Mouse (Mus musculus) thymus, postnatal 4 days (tissue): ENCODE results near the gene Anapc4.

ENCODE experiments used
- DNase-seq: peaks from one replicate; pipeline ENCODE4 v3.0.0; 2021

The Anapc4 gene

DNA sequence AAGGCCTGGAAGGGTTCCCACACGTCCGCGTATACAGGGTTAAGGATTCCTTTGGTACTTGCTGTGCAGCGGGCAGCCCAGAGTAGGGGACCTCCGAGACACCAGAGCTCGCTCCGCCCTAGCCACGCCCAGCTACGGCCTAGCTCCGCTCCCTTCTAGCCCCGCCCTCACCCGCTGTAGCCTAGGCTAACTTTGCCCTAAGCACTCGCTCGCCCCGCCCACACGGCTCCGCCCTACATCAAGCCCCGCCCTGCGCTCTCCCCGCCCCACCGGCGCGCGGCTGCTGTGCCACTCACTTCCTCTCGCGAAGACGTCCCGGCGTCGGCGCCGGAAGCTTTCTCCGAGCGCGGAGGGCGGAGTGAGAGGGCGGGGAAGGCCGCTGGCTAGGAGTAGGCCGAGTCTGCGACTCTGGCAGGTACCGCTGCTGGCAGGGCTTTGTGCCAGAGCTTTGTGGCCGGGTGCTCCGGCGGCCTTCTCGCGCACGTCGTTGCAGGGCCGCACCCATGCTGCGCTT, at the start of gene Anapc4:
Gene Anapc4 (plus strand): TSS at position 252 of the 514 bp plus-strand sequence.
- DNase-seq, result peak; percentile 100

DNA sequence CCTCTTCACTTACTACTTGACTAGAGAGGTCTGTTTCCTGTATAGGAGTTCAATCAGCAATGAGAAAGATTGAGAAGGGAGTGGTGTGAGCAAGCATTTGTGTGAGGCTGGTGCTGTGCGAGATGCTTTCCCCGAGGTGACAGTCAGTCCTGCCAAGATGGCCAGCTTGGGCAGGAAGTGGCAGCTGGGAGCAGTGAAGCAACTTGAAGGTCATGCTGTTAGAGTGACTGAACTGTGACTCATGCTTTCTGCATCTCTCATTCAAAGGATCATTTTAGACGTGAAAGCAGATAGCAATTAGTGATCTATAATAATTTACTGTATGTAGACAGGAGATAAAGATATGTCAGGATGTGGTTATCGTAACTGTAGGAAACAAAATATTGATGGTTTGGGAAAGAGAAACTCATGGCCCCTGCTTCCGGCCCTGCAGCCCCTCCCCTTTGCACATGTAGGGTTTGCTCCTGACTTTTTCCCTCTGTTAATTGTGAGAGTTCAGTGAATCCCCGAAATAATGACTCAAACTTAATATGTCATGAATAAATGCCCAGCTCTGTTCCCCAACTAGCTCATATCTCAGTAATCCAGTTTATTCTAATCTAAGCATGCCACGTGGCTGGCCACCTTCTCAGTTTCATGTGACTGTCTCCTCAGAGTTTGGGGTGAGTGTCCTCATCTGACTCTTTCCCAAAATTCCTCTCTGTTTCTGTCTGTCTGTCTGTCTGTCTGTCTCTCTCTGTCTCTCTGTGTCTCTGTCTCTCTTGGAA, 47.1 kb upstream of the Anapc4 start:
- no peak for DNase-seq

DNA sequence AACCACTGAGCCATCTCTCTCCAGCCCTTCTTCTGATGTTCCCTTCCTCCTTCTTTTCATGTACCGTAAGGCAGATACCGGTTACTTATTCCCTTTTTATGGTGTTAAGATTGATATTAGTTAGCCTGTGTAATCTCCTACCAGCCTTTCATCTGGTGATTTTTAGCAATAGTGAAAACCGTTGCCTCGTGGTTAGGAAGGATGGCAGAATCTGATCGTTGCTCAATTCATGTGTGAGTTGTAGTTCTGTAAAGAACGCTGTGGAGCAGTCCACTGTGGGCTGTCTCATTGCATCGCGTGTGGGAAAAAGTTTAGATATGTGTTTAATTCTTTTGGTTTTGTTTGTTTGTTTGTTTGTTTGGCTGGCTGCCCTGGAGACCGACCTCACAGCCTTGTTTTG, 40.6 kb upstream of the Anapc4 start:
- no peak for DNase-seq

DNA sequence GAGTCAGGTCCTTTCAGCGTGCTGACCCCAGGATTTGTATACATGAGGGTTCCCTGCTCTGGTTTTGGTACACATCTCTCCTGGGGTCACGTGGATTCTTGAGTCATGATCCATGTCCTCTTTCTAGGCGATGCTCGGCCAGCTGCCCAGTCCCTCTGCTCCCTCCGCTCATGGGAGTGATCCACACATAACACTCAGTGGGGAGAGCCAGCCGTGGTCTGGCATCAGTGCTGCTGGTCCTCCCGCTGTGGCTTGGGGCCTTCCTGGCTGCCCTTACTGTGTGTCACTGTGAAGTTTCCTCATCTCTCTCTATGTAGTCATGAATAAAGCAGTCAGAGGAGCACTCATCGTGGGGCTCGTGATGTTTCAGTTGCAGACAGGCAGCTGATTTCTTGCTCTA, 39.7 kb upstream of the Anapc4 start:
- no peak for DNase-seq

DNA sequence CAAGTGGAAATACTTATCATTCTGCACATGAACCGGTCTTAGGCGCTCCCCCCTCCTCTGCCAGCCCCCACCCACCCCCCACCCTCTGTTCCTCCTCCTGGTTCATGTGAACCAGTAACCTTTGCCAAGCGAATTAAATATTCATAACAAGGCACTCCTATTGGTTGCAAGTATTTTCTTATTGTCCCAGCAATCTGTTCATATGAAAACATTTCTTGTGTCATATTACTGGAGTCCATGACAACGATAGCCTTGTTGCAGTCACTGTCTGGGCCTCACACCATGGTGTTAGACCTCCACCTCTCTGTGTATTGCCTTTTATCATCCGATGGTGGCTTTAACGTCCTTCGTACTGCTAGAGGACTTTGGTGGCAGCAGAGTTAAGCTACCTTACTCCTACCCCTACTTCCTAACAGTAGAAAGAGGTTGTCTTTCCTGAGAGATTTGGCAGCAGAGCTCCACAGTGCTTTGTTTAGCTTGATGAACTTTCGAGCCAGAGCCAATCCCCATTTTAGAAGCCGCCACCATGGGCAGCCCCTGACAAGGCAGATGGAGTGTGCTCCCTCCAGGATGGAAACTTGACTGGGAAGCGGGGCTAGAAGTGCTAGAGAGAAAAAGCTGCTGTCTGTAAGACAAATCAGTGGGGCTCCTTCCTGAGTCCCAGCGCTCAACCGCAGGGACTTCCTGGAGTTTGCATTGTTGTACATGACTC, 34.4 kb upstream of the Anapc4 start:
- DNase-seq, result no peak

DNA sequence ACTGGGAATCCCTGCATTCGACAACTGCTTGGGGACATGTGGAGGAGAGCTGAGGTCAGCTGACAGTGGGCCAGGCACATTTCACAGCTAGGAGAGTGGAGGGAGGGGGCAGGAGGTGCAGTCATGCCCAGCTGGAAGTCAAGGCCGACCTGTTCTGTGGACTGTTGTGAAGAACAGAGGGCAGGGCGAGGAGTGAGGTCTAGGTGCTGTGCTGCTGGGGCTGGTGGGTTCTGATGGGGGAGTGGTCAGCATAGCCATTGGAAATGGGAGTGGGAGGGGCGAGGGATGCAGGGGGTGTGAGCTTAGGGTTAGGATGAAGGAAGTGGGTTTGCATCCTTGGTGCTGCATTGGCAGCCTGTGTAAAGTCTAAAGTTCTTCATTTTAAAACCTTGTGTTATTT, 28.0 kb upstream of the Anapc4 start:
- no peak for DNase-seq

DNA sequence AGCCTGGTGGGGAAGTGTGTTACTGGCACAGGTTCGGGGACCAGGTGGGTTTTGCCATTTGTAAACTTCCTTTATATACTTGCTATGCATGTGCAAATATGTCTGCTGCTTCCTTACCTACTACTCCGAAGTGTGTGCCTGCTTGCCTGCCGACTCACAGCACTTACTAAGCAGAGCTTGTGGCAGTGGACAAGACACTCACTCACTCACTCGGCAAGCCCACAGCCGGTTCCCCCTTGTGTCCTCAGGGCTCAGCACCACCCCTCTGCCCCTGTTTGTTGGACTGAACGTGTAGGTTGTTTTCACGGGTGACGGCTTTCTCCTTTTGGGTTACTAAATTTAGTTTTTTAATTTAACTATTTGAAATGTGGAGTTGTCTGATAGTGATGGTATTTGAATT, 27.5 kb upstream of the Anapc4 start:
- DNase-seq, result no peak

DNA sequence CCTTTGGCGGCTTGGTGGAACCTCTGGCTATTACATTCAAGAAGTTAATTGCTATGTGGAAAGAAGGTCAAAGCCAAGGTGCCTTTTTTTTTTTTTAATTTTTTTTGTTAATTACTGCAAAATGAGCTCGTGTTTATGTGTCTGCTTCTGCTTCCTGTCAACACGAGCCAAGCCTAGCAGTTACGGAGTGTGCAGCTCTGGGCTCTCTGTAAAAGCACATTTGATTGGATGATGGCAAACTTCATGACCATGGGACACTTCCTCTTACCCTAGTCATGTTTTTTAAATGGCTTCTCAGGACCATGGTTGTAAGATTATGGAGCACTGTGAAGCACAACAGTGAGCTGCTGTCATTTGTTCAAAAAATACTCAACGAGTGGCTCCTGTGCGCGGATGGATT, 26.8 kb upstream of the Anapc4 start:
- DNase-seq, result no peak

DNA sequence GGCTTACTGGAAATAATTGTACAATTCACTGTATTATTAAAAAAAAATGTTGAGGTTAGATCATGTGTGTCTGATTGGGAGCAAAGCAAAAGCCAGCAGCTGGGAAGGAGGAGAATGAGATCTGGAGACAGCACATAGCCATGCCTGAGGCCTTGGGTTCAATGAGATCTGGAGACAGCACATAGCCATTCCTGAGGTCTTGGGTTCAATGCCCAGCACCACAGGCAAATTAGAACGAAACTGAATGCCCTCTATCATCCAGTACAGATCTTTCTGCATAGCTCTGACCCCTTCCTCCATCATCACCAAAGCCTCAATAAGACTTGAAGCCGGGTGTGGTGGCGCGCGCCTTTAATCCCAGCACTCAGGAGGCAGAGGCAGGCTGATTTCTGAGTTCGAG, 23.4 kb upstream of the Anapc4 start:
- DNase-seq, result no peak

DNA sequence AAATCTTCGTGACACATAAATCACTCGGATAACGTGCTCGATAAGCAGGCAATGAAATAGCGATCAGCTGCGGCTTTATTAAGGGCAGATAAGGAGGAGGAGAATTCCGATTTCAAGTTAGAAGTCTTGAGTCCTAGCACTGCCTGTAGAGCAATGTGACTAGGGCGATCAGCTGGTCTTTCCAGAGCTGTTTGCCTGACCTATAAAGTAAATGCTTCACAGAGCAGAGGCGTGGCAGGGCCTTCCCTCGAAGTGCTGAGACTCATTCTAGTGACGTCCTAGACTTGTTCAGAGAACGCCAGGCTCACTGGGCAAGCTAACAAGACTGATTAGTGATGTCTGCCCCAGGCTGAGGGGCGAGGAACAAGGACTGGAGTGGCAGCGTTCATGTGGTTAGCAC, 22.8 kb upstream of the Anapc4 start:
- DNase-seq, result no peak

DNA sequence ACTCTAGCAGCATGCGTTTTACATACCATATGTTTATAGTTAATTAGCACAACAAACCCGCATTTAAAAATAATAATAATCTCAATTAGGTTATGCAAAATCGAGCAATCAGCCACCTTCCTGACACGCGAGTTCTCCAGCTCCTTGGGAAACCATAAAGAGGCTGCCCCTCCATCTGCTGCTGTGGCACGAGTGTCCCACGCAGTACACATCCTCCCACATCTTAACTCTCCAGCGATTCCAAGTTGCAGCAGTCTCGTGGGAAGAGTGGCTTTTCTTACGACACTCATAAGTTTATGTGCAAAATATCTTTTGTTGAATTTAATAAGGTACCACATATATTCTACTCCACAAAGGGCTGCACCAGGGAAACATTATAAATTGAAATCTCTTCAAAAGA, 21.4 kb upstream of the Anapc4 start:
- DNase-seq, result no peak

DNA sequence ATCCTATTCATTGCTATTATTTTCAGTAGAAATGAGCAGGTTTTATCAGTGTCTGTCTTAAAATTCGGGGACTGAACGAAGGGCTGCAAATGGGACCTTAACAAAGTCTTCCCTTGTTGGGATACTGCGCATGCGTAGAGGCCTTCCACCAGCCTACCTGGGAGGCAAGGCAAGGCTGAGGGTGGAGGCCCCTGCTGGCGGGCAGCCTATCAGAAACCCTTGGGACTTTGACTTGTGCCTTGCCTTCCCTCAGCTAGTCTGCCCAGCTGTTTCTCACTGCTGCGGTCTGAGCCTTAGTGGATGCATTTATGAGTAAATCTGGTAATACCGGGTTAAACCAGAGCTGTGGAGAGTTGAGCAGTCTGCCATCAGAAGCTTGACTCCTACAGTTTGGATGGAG, 20.5 kb upstream of the Anapc4 start:
- DNase-seq, result no peak

DNA sequence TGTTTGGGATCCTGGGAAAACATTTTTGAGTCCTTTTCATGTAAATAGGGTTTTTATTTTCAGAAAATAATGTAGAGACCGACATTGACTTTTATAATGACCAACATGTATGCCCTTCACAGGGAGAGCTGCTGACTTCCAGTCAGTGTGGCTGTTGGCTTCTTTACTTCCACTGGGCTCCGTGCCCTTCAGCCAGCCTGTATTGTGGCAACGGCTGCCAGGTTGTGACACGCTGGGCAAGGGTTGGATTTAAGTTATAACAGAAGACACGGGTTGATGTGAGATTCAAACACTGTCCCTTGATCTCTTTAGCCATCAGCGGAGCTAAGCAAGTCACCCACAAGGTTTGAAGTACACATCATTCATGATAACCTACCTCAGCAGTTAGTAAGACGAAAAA, 15.1 kb upstream of the Anapc4 start:
- DNase-seq, result no peak

DNA sequence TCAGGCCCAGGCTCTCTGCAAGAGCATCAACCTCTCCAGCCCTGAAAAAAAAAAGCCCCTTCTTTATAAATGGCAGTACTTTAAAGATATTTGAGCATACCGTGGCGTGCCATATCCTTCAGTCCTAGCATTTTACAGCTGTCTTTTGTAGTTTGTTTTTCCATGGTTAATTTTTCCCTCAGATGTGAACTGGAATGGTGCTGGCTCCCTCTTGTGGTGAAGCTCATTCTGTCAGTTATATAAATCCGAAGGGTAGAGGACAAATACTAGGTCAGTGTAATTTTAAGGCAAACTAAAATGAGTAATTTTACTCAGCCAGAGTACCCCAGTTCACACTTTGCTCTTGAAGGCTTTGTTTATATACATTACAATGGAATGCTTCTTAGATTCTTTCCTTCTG, 12.1 kb upstream of the Anapc4 start:
- DNase-seq, result peak; percentile 29

DNA sequence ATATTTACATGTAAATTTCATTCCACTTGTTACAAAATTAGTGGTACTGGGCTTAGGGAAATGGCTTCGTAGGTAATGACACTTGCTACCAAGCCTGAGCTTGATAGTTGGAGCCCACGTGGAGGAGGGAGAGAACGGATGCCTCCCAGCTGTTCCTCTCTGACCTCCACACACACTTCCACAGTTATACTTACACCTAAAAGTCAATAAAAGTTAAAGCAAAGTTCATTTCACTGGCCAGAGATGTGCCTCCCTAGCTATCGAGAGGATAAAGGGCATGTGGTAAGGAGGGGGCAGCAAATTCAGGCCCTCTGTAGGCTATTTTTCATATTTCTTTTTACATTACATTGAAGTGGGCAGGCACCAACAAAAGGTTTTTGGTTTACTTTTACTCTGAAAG, 5.9 kb upstream of the Anapc4 start:
- no peak for DNase-seq

DNA sequence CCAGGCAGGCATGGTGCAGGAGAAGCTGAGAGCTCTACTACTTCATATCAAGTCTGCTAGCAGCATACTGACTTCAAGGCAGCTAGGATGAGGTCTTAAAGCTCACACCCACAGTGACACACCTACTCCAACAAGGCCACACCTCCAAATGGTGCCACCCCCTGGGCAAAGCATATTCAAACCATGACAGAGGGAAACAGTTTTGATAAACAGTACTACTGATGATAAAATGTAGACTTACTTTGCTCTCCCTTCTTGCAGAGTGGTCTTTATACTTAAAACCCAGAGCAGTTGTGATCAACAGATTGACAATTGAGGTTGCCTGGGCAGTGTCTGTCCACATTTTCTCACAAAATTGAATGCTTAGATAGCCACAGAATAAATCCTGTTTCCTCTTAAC, 807 bp upstream of the Anapc4 start:
- peak; percentile 39 for DNase-seq

DNA sequence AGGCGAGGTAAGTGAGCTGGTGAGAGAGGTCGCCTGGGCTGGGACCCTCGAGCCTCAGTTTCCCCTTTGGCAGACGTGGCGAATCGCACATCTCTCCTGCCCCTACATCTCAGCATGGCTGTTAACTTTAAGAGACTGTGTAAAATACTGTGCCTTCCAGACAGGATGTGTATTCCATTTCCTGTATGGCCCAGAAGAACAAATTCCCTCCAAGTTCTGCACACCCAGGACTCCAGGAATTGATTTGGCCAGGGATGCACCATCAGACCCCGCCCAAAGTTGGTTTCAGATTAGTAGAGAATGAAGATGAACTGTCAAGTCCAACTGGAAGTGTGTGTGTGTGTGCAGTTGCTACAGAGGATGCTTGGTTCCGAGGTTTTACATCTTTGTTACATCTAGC, 574 bp downstream of the Anapc4 start:
- DNase-seq, result no peak

DNA sequence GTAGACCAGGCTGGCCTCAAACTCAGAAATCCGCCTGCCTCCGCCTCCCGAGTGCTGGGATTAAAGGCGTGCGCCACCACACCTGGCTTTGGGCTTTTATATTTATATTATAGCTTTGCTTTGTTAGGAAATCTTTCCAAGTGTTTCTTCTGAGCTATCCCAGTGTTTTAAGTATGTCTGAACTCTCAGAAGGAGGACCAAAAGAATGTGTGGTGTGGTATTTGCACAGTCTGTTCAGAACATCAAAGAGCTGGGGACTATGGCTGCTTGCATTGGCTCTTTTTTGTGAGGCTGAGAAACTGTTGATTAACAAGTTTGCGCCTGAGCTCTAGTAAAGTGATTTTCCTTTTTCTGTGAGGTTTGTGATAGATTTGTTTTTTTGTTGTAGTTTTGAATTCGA, 10.5 kb downstream of the Anapc4 start:
- no peak for DNase-seq

DNA sequence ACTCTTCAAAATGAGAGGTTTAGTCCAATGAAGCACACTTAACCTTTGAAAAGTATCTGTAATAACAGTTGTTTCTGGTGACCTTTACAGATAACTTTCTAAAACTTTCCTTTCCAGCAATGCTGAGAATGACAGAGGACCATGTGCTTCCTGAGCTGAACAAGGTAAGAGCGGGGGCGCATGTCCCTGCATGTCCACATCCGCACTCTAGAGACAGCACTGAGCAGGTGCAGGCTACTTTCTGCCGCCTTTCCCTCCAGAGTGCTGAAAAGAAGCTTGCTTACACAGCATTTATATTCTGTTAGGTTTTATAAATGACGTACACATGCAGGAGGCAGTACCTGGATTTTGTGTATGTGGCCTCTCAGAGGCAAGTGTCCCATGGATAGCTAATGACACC, 21.9 kb downstream of the Anapc4 start:
- DNase-seq, result no peak

DNA sequence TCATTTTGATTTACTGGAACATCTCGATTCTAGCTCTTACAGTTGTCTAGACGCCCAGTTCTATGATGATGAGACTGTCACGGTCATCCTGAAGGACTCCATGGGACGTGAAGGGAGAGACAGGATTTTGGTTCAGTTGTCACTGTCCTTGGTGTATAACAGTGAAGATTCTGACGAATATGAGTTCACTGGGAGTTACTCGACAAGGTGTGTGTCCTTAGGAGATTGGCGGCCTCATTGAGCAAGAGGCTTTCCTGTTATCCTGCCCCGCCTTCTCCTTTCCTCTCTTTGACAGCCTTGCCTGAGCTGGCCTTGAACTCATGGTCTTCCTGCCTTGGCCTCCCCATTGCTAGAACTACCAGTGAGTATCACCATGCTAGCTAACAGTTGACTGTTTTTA, 30.6 kb downstream of the Anapc4 start:
- DNase-seq, result no peak

DNA sequence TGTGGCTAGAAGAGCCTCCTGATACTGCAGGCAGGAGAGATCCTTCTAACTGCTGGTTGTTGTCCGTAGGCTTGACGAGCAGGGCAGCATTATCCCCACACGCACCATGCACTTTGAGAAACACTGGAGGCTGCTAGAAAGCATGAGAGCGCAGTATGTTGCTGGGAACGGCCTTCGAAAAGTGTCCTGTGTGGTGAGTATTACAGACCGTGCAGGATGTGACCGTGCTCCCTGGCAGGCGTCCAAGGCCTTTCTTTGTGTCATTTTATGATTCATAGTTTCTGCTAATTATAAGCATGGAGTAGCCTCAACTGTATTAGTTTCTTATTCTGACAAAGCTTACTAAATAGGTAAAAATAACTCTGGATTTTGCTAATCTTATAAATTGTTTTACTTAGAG, 32.0 kb downstream of the Anapc4 start:
- DNase-seq, result no peak

DNA sequence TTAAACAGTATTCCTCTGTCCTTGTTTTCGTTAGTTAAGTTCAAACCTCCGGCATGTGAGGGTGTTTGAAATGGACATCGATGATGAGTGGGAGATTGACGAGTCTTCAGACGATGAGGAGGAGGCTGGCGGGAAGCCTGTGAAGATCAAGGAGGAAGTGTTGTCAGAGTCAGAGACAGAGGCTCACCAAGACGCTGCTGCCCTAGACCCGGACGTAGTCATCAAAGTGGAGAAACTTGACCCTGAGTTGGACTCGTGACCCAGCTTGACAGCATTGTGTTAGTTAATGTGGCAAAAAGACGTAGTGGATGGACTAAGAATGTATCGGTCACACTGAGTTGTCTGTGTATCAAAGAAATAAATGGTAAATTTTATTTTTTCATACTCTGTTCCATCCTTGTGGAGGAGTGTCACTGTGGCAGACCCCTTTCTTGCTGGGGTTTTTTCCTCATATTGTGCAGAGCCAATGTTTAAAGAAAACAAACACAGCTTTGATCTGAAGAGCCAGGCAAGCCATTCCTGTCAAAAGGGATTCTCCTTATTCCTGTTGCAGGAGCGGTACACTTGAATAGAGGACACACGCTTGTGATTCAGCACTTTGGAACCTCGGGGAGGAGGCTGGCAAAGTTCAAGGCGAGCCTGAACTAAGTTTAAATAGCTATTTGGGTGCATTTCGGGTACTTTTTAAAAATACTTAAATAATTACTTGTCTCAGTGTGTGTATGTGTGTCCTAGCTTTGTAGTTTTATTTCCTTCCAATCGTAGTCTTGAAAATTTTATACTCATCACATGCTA, 32.7 kb downstream of the Anapc4 start:
- DNase-seq, result no peak

DNA sequence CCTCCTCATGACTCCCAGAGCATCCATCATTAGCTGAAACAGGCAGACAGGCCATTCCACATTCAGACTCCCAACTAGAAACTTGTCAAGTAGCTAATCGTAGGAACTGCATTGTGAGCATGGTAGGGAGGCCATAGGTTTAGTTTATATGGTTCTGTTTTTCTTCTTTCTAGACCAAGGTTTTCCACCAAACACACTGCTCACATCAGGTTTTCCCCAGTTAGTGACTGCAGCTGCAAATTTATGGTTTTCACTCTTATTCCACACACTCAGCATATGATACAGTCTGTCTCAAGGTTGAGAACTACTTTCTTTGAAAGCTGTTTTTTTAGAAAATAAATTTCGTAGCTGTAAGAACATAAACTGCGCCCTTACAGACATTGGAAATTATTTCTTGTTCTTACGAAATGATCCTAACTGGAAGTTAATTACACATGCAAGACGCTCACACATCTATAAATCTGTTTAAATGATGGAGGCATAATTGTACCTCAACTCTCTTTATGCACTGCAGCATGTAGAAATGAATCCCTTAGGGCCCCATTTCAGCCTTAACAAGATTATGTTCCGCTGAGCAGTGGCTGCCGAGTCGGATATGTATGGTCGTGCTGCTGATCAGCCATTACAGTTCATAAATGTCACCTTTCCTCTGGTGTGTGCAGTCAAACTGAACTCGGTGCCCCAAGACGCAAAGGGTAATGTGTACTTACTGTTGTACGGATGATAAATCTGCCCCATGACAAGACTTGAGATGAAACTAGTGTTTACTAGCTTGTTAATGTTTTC, 35.3 kb downstream of the Anapc4 start:
- DNase-seq, result no peak
